Mouse (Mus musculus): ENCODE data around the gene Cln6. TPM values are rescaled to one million over a fixed set of nuclear protein-coding genes. Genes with fewer than 3 reads are reported as not detected.

Gene Cln6
- total and polyA plus RNA-seq, 2 experiments = 1.2 to 9.1 TPM

DNA sequence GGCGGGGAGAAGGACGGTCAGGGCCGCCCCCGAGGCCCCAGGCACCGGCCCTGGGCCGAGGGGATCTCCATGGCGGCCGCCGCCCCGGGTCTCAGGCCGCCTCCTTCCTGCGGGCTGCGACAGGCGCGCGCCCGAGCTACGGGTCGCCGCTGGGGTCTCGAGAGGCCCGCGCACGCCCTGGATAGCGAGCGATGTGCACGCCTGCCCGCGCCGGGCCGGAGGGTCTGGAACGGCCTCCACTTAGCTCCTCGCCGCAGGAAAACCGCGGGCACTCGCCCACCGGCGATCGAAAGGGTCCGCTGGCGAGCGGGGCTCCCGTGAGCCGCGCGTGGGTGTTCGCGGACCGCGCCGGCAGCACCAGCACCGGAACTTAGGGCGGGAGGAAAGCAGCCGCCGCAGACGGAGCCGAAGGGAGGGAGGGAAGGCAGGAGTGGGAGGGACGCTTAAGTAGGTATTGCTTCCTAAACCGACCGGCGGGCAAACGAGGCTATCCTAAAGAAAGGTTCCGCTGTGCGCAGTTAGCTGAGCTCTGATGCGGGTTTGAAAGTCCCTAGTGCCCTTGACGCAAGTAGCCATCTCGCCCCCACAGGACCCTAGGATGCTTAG is 27.0 kb upstream of the Cln6 start, which contains the start of gene Fem1b:
TSS of gene Fem1b (minus strand) at position 419 of the 606 bp plus-strand sequence.
- Histone ChIP-seq H3K36me3 (ENCODE audit: control insufficient read depth, insufficient read depth, low read length) (no peaks in the 10 kb centered on the region), H3K9ac (ENCODE audit: low read depth, low read length) (peak within 1 kb of the TSS; percentile 76), H3K79me2 (ENCODE audit: control insufficient read depth, insufficient read depth, low read length) (peaks cover 24% of the 10 kb centered on the region), H3K4me1 (ENCODE audit: control insufficient read depth, insufficient read depth, low read length) (peaks cover 6% of the 10 kb centered on the region), H3K27ac (replicated peaks; ENCODE audit: insufficient read depth, low read depth, low read length) (peak within 1 kb of the TSS; percentile 67), H3K4me3 (ENCODE audit: insufficient read depth, low read depth, low read length) (peak within 1 kb of the TSS; percentile 83), H3K27me3 (ENCODE audit: control insufficient read depth, insufficient read depth, low read length) (no peaks in the 10 kb centered on the region)
- TF ChIP-seq POLR2A (IDR thresholded peaks at IDR 0.05; ENCODE audit: extremely low read depth, insufficient read depth, low read length) (peak; percentile 67; the same call in 1 of the 2 replicates), CTCF (IDR thresholded peaks at IDR 0.05; ENCODE audit: low read depth, low read length) (no peak)
- peak; percentile 87 for DNase-seq (ENCODE audit: extremely low read depth, low read depth, low spot score)
- under 1% methylated on average over 63 of the region's 68 CpGs for WGBS

- H3K9ac ChIP-seq (ENCODE audit: low read depth, low read length) = peak overlapping the region; percentile 66
- peak overlapping the region; percentile 83 for H3K4me3 ChIP-seq (ENCODE audit: insufficient read depth, low read depth, low read length)
- DNase-seq (ENCODE audit: extremely low read depth, low read depth, low spot score) = no peak
- peaks cover 6% of the 10 kb centered on the region for H3K4me1 ChIP-seq (ENCODE audit: control insufficient read depth, insufficient read depth, low read length)
- H3K79me2 ChIP-seq (ENCODE audit: control insufficient read depth, insufficient read depth, low read length) = peaks cover 24% of the 10 kb centered on the region
- no peaks in the 10 kb centered on the region for H3K27me3 ChIP-seq (ENCODE audit: control insufficient read depth, insufficient read depth, low read length)
- no peak for TF ChIP-seq CTCF (IDR thresholded peaks at IDR 0.05; ENCODE audit: low read depth, low read length)
- TF ChIP-seq POLR2A (IDR thresholded peaks at IDR 0.05; ENCODE audit: extremely low read depth, insufficient read depth, low read length) = no peak
- no peaks in the 10 kb centered on the region for H3K36me3 ChIP-seq (ENCODE audit: control insufficient read depth, insufficient read depth, low read length)
- H3K27ac ChIP-seq (replicated peaks; ENCODE audit: insufficient read depth, low read depth, low read length) = peak overlapping the region; percentile 52
- WGBS = 35% methylated on average over 14 of the region's 14 CpGs
These were observed 26.2 kb upstream of the Cln6 start for GRCm38 (mm10) chr9:62812216-62813049.

DNA sequence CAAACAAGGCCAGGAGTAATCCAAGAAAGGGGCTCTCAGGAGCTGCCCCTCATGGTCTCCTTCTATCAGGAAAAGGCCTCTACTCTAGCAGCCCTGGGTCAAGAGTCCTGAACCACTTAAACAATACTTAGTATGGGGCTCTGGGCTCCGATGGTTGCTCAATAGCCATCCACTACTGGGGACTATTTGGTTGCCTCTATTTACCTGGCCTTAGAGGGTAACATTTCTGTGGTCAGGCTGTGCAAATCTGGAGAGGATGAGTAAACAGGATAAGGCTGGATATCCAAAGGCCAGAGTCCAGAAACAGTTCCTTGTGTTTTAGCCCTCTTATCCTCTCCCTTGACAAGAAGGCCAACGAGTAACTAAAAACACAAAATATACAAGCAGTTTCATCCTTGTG is 23.8 kb upstream of the Cln6 start:
- Histone ChIP-seq H3K79me2 (ENCODE audit: control insufficient read depth, insufficient read depth, low read length) (peaks cover 11% of the 10 kb centered on the region), H3K36me3 (ENCODE audit: control insufficient read depth, insufficient read depth, low read length) (no peaks in the 10 kb centered on the region), H3K4me3 (ENCODE audit: insufficient read depth, low read depth, low read length) (no peak overlapping the region), H3K4me1 (ENCODE audit: control insufficient read depth, insufficient read depth, low read length) (peaks cover 8% of the 10 kb centered on the region), H3K9ac (ENCODE audit: low read depth, low read length) (no peak overlapping the region), H3K27ac (replicated peaks; ENCODE audit: insufficient read depth, low read depth, low read length) (no peak overlapping the region), H3K27me3 (ENCODE audit: control insufficient read depth, insufficient read depth, low read length) (no peaks in the 10 kb centered on the region)
- peak; percentile 58 for DNase-seq (ENCODE audit: extremely low read depth, low read depth, low spot score)
- 30% methylated on average over 2 of the region's 2 CpGs for WGBS
- TF ChIP-seq POLR2A (IDR thresholded peaks at IDR 0.05; ENCODE audit: extremely low read depth, insufficient read depth, low read length) = no peak
- no peak for TF ChIP-seq CTCF (IDR thresholded peaks at IDR 0.05; ENCODE audit: low read depth, low read length)

DNA sequence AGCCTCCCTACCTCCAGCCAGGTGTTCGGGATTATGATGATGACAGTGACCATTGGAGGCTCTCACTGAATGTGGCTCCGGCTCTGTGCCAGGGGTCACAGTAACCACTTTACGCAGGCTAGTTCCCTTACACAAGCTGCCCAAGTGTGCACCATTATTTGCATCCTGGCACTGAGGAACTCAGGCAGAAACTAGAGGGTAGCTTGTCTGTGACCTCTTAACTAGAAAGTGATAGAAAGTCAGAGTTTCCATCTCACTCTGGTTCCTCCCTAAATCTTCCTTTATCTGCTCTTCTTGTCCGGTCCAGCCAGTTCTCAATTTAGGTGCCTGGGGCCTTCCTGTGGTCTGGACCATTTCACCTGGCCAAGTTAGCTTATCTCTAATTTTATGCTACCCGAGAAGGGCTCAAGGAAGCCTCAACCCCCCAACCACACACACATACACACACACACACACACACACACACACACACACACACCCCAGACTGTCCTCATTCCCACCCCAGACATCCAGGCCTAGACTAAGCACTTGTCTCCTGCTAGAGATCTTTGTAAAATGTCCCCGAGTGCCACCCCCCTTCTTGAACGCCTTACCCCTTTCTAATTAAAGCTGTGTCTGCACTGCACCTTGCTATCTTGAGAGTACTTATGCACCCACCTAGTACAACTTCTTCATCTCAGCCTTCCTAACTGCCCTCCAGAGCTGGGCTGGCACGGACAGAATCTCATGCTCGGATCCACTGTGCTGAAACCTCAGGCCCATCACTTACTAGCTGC is 22.1 kb upstream of the Cln6 start:
- TF ChIP-seq CTCF (IDR thresholded peaks at IDR 0.05; ENCODE audit: low read depth, low read length) (no peak), POLR2A (IDR thresholded peaks at IDR 0.05; ENCODE audit: extremely low read depth, insufficient read depth, low read length) (no peak)
- no peak for DNase-seq (ENCODE audit: extremely low read depth, low read depth, low spot score)
- WGBS = 90% methylated on average over 9 of the region's 9 CpGs

GRCm38 (mm10) chr9:62817099-62817571 is 21.4 kb upstream of the Cln6 start:
- no peak for DNase-seq (ENCODE audit: extremely low read depth, low read depth, low spot score)
- H3K79me2 ChIP-seq (ENCODE audit: control insufficient read depth, insufficient read depth, low read length) = no peaks in the 10 kb centered on the region
- H3K4me3 ChIP-seq (ENCODE audit: insufficient read depth, low read depth, low read length) = no peak overlapping the region
- TF ChIP-seq CTCF (IDR thresholded peaks at IDR 0.05; ENCODE audit: low read depth, low read length) (no peak), POLR2A (IDR thresholded peaks at IDR 0.05; ENCODE audit: extremely low read depth, insufficient read depth, low read length) (no peak)
- H3K27me3 ChIP-seq (ENCODE audit: control insufficient read depth, insufficient read depth, low read length) = no peaks in the 10 kb centered on the region
- H3K9ac ChIP-seq (ENCODE audit: low read depth, low read length) = no peak overlapping the region
- WGBS = 78% methylated on average over 12 of the region's 12 CpGs
- no peaks in the 10 kb centered on the region for H3K36me3 ChIP-seq (ENCODE audit: control insufficient read depth, insufficient read depth, low read length)
- no peak overlapping the region for H3K27ac ChIP-seq (replicated peaks; ENCODE audit: insufficient read depth, low read depth, low read length)
- H3K4me1 ChIP-seq (ENCODE audit: control insufficient read depth, insufficient read depth, low read length) = peaks cover 6% of the 10 kb centered on the region; the same call in 1 of the 2 replicates

More for the DNA sequence above, 22.1 kb upstream of the Cln6 start:
- peaks cover 6% of the 10 kb centered on the region; the same call in 1 of the 2 replicates for H3K4me1 ChIP-seq (ENCODE audit: control insufficient read depth, insufficient read depth, low read length)
- no peaks in the 10 kb centered on the region for H3K27me3 ChIP-seq (ENCODE audit: control insufficient read depth, insufficient read depth, low read length)
- no peaks in the 10 kb centered on the region for H3K79me2 ChIP-seq (ENCODE audit: control insufficient read depth, insufficient read depth, low read length)
- no peaks in the 10 kb centered on the region for H3K36me3 ChIP-seq (ENCODE audit: control insufficient read depth, insufficient read depth, low read length)
- H3K4me3 ChIP-seq (ENCODE audit: insufficient read depth, low read depth, low read length) = no peak overlapping the region
- no peak overlapping the region for H3K9ac ChIP-seq (ENCODE audit: low read depth, low read length)
- H3K27ac ChIP-seq (replicated peaks; ENCODE audit: insufficient read depth, low read depth, low read length) = no peak overlapping the region

Measured in liver, adult 2 months (tissue).